Mouse (Mus musculus): ENCODE results near the gene Tbx21.

The Tbx21 gene

GRCm38 (mm10) chr11:97139256-97139655 lies 24.1 kb upstream of the Tbx21 start:
- in situ Hi-C loops (cut with MboI; ENCODE audit: low pct_unique_long_range_greater_than_20kb in 1 of 2, low sequenced_read_pairs in 2 of 2, unreplicated experiment in 1 of 2): no loop called here

GRCm38 (mm10) chr11:97138554-97139226 lies 23.6 kb upstream of the Tbx21 start:
- in situ Hi-C loops (cut with MboI; ENCODE audit: low pct_unique_long_range_greater_than_20kb in 1 of 2, low sequenced_read_pairs in 2 of 2, unreplicated experiment in 1 of 2): no loop called here

- in situ Hi-C loops (cut with MboI; ENCODE audit: low pct_unique_long_range_greater_than_20kb in 1 of 2, low sequenced_read_pairs in 2 of 2, unreplicated experiment in 1 of 2): no loop called here
These were observed 18.1 kb upstream of the Tbx21 start for GRCm38 (mm10) chr11:97133270-97133669.

- in situ Hi-C loops (cut with MboI; ENCODE audit: low pct_unique_long_range_greater_than_20kb in 1 of 2, low sequenced_read_pairs in 2 of 2, unreplicated experiment in 1 of 2): no loop called here
These were observed 17.1 kb upstream of the Tbx21 start for GRCm38 (mm10) chr11:97132185-97132584.

GRCm38 (mm10) chr11:97131683-97132082 lies 16.6 kb upstream of the Tbx21 start:
- in situ Hi-C loops (cut with MboI; ENCODE audit: low pct_unique_long_range_greater_than_20kb in 1 of 2, low sequenced_read_pairs in 2 of 2, unreplicated experiment in 1 of 2): no loop called here

GRCm38 (mm10) chr11:97130318-97130717 lies 15.2 kb upstream of the Tbx21 start:
- in situ Hi-C loops (cut with MboI; ENCODE audit: low pct_unique_long_range_greater_than_20kb in 1 of 2, low sequenced_read_pairs in 2 of 2, unreplicated experiment in 1 of 2): no loop called here

GRCm38 (mm10) chr11:97128956-97129355 lies 13.8 kb upstream of the Tbx21 start:
- in situ Hi-C loops (cut with MboI; ENCODE audit: low pct_unique_long_range_greater_than_20kb in 1 of 2, low sequenced_read_pairs in 2 of 2, unreplicated experiment in 1 of 2): no loop called here

- in situ Hi-C loops (cut with MboI; ENCODE audit: low pct_unique_long_range_greater_than_20kb in 1 of 2, low sequenced_read_pairs in 2 of 2, unreplicated experiment in 1 of 2): no loop called here
These were observed 12.5 kb upstream of the Tbx21 start for GRCm38 (mm10) chr11:97127470-97128223.

GRCm38 (mm10) chr11:97126645-97127468 lies 11.7 kb upstream of the Tbx21 start:
- in situ Hi-C loops (cut with MboI; ENCODE audit: low pct_unique_long_range_greater_than_20kb in 1 of 2, low sequenced_read_pairs in 2 of 2, unreplicated experiment in 1 of 2): no loop called here

GRCm38 (mm10) chr11:97124266-97125036 lies 9.3 kb upstream of the Tbx21 start:
- in situ Hi-C loops (cut with MboI; ENCODE audit: low pct_unique_long_range_greater_than_20kb in 1 of 2, low sequenced_read_pairs in 2 of 2, unreplicated experiment in 1 of 2): no loop called here

- in situ Hi-C loops (cut with MboI; ENCODE audit: low pct_unique_long_range_greater_than_20kb in 1 of 2, low sequenced_read_pairs in 2 of 2, unreplicated experiment in 1 of 2): no loop called here
These were observed 8.3 kb upstream of the Tbx21 start for GRCm38 (mm10) chr11:97123282-97123890.

GRCm38 (mm10) chr11:97120641-97121040 lies 5.5 kb upstream of the Tbx21 start:
- in situ Hi-C loops (cut with MboI; ENCODE audit: low pct_unique_long_range_greater_than_20kb in 1 of 2, low sequenced_read_pairs in 2 of 2, unreplicated experiment in 1 of 2): no loop called here

GRCm38 (mm10) chr11:97120221-97120620 lies 5.1 kb upstream of the Tbx21 start:
- in situ Hi-C loops (cut with MboI; ENCODE audit: low pct_unique_long_range_greater_than_20kb in 1 of 2, low sequenced_read_pairs in 2 of 2, unreplicated experiment in 1 of 2): no loop called here

GRCm38 (mm10) chr11:97115797-97116196 lies 666 bp upstream of the Tbx21 start:
- in situ Hi-C loops (cut with MboI; ENCODE audit: low pct_unique_long_range_greater_than_20kb in 1 of 2, low sequenced_read_pairs in 2 of 2, unreplicated experiment in 1 of 2): no loop called here

GRCm38 (mm10) chr11:97112519-97113125 lies 2.5 kb downstream of the Tbx21 start:
- in situ Hi-C loops (cut with MboI; ENCODE audit: low pct_unique_long_range_greater_than_20kb in 1 of 2, low sequenced_read_pairs in 2 of 2, unreplicated experiment in 1 of 2): no loop called here

GRCm38 (mm10) chr11:97108976-97109375 lies 6.2 kb downstream of the Tbx21 start:
- in situ Hi-C loops (cut with MboI; ENCODE audit: low pct_unique_long_range_greater_than_20kb in 1 of 2, low sequenced_read_pairs in 2 of 2, unreplicated experiment in 1 of 2): no loop called here

GRCm38 (mm10) chr11:97104091-97104483 lies 11.0 kb downstream of the Tbx21 start:
- in situ Hi-C loops (cut with MboI; ENCODE audit: low pct_unique_long_range_greater_than_20kb in 1 of 2, low sequenced_read_pairs in 2 of 2, unreplicated experiment in 1 of 2): no loop called here

All from mouse embryonic stem cell (cell line).